Mouse (Mus musculus): ENCODE measurements around the gene S1pr3.

The S1pr3 gene

DNA sequence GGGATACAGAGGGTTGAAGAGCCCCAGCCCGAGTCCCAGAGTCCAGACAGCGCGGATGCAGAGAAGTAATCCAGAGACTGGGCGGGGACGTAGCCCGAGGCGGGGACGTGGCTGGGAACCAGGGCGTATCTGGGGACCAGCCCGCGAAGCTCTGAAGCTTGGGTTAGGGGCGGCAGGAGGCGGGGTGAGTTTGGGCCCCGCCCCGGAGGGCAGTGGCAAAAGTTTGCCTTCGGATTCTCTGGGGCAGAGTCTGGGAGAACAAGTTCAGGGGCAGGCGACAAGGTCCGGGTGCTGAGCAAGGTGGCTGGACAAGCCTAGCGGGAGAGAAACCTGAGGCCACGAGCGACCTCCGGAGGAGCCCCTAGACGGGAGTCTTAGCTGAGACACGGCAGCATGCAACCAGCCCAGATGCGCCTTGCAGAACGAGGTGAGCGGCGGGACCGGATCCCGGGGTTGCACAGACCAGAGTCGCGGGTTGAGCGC lies at the start of gene S1pr3:
Gene S1pr3, plus strand, starts transcription at position 121 of the 483 bp plus-strand sequence.
- DNase-seq (ENCODE audit: low read depth) = peak; percentile 84

- DNase-seq (ENCODE audit: low read depth) = no peak
These were observed 47.9 kb upstream of the S1pr3 start for GRCm38 (mm10) chr13:51360441-51360962.

DNA sequence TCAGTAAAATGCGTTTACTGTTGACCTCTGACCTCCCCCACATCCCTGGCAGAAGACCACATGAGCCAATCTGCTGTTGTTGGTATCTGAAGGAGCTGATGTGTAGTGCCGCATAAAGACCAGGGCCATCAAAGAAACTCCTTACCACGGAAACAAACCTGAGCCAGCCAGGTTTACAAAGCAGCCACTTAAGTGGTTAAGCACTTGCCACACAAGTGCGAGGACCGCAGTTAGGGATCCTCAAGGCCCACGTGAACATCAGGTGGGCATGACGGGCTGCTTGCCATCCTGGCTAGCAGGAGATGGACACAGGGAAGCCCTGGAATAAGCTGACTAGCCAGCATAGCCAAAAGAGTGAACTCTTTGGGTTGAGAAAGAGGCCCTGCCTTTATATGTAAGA lies 45.0 kb upstream of the S1pr3 start:
- no peak for DNase-seq (ENCODE audit: low read depth)

DNA sequence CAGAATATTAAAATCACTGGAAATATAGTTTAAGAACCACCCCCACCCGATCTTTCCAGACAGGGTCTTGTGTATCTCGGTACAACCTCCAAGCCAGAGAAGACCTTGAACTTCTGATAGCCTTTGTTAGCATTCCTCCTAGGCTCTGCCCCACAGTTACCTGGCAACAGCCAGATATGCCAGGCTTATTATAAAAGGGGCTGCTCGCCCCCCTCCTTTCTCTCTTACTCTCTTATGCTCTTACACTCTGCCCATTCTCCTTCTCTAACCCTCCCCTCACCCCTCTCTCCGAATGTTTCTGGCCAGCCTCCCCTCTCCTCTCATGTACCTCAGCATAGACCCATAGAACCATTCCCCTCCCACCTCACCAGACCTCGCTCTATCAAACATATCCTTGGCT lies 44.5 kb upstream of the S1pr3 start:
- DNase-seq (ENCODE audit: low read depth) = no peak

DNA sequence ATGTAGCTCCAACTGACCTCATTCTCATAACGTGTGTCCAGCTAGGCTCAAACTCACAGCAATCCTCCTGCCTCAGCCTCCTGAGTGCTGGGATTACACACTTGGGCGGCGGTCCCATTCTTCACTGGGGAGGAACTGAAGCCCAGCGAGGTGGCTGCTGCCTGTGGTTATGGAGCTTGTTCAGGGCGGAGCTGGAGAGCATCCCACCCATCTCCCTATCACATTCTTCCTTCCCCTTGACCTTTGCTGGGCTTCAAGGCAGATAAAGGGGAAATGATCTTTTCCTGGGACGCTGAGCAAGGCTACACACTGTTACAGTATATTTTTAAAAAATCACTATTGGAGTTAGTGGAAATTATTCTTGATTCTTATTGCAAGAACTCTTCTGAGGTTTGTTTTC lies 43.2 kb upstream of the S1pr3 start:
- DNase-seq (ENCODE audit: low read depth) = no peak

DNA sequence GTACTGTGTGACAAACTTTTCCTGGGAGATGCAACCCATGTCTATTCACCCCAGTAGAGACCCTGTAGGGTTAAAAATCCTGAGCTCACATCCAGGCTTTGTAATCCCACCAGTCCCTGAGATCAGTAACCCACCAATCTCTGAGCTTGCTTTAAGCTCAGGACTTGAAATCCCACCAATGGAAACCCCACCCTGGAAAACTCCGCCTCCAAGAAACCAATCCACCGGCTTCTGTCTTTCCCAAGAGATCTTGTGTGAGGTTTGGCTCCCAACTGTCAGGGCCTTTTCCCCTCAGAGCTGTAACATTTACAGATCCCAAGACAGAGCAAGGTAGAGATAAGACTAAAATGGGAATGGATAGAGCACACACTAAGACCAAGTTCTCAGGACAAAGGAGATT lies 40.1 kb upstream of the S1pr3 start:
- no peak for DNase-seq (ENCODE audit: low read depth)

- DNase-seq (ENCODE audit: low read depth) = no peak
These were observed 39.1 kb upstream of the S1pr3 start for GRCm38 (mm10) chr13:51369354-51369753.

DNA sequence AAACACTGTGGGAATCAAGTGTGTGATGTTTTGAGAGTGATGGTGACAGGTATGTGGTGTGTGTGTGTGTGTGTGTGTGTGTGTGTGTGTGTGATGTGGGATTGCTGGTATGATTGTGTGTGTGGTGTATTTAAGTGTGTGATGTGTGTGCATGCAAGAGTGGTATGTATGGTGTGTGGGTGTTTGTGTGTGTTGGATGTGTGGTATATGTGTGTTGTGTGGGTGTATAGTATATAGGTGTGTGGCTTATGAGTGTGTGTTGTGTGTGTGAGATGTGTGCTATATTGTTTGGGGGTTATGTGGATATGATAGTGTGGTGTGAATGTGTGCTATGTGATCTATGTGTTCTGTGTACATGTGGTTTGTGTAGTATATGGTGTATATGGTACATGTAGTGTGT lies 35.4 kb upstream of the S1pr3 start:
- DNase-seq (ENCODE audit: low read depth) = no peak

- no peak for DNase-seq (ENCODE audit: low read depth)
These were observed 34.2 kb upstream of the S1pr3 start for GRCm38 (mm10) chr13:51374026-51374807.

- no peak for DNase-seq (ENCODE audit: low read depth)
These were observed 30.3 kb upstream of the S1pr3 start for GRCm38 (mm10) chr13:51378126-51378525.

DNA sequence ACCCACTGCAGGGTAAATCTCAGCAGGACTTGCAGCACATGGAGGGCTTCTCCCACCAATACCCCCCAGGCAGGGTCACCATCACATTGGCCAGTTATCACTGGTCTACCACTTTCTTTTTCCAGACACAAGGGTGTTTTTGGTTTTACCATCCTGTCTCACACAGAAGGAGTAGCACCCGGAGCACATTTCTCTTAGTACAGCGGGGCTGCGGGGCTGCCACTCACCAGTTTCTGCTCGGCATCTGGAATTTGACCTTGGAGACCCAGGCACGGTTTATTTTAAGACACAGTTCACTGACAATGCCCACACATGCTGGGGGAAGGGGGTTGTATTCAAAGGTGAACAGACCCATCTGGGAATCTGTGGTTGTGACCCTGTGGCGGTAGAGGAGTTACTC lies 28.8 kb upstream of the S1pr3 start:
- no peak for DNase-seq (ENCODE audit: low read depth)

- peak; percentile 62 for DNase-seq (ENCODE audit: low read depth)
These were observed 26.9 kb upstream of the S1pr3 start for GRCm38 (mm10) chr13:51381498-51381897.

- no peak for DNase-seq (ENCODE audit: low read depth)
These were observed 23.5 kb upstream of the S1pr3 start for GRCm38 (mm10) chr13:51384899-51385298.

- peak; percentile 59 for DNase-seq (ENCODE audit: low read depth)
These were observed 20.5 kb upstream of the S1pr3 start for GRCm38 (mm10) chr13:51387908-51388307.

- no peak for DNase-seq (ENCODE audit: low read depth)
These were observed 18.0 kb upstream of the S1pr3 start for GRCm38 (mm10) chr13:51390398-51390797.

GRCm38 (mm10) chr13:51391359-51391916 lies 17.0 kb upstream of the S1pr3 start:
- DNase-seq (ENCODE audit: low read depth) = no peak

DNA sequence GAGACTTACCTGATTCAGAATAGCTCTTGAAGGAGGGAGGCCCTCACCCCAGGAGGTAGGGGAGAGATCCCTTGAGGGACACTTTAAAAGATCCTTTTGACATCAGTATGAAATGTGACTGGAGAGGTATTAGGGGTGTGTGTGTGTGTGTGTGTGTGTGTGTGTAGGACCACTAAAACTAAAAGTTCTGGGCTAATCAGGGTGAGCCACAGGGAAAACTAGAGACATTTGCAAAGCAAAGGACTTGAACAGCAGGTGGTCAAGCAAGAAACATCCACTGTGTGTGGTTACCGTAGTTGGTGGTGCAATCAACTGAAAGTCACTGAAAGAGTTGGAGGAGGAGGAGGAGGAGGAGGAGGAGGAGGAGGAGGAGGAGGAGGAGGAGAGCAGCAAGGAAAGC lies 16.2 kb upstream of the S1pr3 start:
- no peak for DNase-seq (ENCODE audit: low read depth)

DNA sequence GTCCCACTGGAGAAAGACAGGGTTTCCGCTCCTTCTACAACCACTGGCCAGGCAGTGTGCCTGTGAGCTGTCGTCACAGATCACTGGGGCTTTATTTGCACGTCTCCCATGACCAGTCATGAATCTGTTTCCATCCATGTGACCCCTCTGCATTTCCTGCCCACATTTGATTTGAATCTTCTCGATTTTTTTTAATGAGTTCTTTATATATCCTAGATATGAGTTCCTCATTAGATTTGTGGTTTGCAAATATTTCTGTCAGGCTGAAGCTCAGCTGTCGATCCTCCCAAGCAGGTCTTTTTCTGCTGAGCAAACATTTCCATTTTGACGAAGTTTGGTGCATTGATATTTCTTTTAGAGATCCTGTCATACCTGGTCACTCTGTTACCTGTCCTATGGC lies 10.6 kb upstream of the S1pr3 start:
- DNase-seq (ENCODE audit: low read depth) = no peak

- DNase-seq (ENCODE audit: low read depth) = no peak
These were observed 8.9 kb upstream of the S1pr3 start for GRCm38 (mm10) chr13:51399562-51399961.

DNA sequence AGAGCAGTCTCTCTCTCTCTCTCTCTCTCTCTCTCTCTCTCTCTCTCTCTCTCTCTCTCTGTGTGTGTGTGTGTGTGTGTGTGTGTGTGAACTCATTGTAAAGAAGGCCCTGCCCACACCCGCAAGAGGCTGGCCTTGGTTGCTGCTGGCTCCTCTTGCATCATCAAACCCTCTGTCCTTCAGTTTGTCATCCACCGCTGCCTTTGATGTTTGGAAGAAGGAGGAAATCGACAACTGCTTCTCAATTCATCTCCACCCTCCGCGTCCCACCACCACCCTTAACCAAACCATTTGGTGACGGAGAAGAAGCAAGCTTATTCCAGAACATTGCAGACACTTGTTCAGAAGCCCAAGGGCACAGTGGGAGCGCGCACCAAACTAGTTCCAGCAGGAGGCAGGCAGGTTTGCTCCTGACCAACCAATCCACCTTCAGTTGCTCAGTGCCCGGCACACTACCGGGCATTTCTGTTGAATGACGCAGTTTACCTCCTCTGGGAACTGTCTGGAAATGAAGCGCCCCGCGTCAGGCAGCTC lies 8.2 kb upstream of the S1pr3 start:
- DNase-seq (ENCODE audit: low read depth) = peak; percentile 69

DNA sequence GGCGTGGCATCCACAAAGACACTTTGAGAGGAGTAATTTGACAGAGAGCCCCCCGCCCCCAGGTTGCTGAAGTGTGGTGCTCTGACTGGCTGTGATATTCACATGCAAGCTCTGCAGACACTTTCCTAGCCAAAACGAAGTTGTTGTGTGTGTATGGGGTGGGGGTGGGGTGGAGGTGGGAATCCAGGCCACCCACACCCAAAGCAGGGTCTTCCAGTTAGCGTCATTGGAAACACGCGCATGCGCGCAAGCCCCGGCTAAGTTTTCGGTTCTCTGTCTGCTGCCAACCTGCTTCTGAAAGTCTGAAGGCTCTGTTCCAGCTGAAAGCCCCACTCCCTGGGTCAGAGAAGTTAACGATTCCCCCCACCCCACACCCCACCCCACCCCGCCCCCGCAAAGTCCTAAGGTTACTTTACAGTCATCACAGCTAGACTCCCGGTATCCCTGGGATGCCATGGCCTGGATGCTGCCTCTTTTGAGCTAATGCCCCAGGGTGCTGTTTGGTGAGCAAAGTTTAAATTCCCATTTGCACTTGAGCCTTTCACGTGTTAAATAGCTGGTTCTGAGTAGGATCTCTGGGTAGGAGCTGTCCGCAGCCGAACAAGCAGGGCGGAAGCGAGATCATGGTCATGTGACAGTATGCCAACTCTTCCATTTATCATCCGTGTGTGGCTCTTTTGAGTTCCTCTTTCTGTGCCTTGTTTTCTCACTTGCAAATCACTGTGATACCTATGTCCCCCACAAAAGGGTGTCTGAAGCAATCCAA lies 7.5 kb upstream of the S1pr3 start:
- DNase-seq (ENCODE audit: low read depth) = peak; percentile 53

DNA sequence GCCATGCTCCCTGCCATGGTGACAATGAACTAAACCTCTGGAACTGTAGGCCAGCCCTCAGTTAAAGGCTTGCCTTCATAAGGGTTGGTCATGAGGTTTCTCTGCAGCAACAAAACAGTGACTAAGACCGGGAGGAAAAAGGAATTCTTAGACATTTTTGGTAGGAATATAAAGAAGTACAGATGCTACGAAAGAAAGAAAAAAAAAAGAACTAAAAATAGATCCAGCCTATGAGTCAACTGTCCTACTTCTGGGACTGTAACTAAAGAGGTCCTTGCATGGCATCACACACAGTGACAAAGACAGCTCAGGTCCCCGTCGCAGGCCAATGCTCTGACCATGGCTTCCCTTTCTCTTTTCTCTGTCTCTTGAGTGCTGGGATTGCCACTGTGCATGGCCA lies 3.9 kb upstream of the S1pr3 start:
- DNase-seq (ENCODE audit: low read depth) = peak; percentile 49

Data from 416B (cell line).